In the genomic region with DNA sequence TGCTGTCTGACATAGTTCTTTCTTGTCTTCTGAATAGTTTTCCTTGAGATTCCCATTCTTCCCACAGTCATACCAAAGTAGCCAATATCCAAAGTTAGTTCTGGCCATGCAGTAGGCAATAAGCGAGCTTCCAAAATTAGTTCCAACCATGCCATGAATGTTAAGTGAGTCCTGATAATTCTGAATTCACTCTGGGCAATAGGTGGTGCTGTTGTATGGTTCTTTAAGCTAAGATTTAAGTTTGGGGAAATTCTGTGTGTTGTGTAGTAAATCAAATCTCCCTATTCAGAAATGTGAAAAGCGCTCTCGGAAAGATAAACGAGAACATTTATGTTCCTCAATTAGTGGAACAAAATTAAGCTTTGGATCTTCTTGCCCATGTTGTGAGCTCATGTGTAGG, we compare ENCODE assay signal across 10 mouse cellular contexts. TPM values are rescaled to one million over a fixed set of nuclear protein-coding genes. Genes with fewer than 3 reads are reported as not detected.
DNase-seq lines count a peak whose midpoint lies in the region; ATAC-seq and TF ChIP-seq lines count a peak whose summit lies in the region.
"Had no signal": no experiment of that assay in that cellular context is flagged by ENCODE, and none has a peak within 500 bp of the region (broad histone marks: within the 10 kb centered on the region; RNA-seq: fewer than 3 reads in every experiment).

No protein-coding gene starts in this region.

- H3K36me3 ChIP-seq in hindbrain, embryonic 11.5 days (ENCODE audit: control insufficient read depth, insufficient read depth, low read length) = no peaks in the 10 kb centered on the region
- no peaks in the 10 kb centered on the region for H3K36me3 ChIP-seq in hindbrain, embryonic 10.5 days
- H3K36me3 ChIP-seq in lung, postnatal 0 days (ENCODE audit: insufficient read depth, low read length) = no peaks in the 10 kb centered on the region
- H3K36me3 ChIP-seq: liver, embryonic 13.5 days had no signal

- peak; percentile 53 for TF ChIP-seq CTCF in lung, postnatal 0 days (IDR thresholded peaks at IDR 0.05)
- no peak for TF ChIP-seq CTCF in lung, adult 2 months (IDR thresholded peaks at IDR 0.05; ENCODE audit: insufficient read depth, low read length)
- TF ChIP-seq CTCF in brain, embryonic 14.5 days (IDR thresholded peaks at IDR 0.05; ENCODE audit: borderline replicate concordance, extremely low read depth, insufficient read depth, insufficient read length) = no peak

- no peaks in the 10 kb centered on the region for H3K27me3 ChIP-seq in hindbrain, embryonic 11.5 days (ENCODE audit: control insufficient read depth, insufficient read depth, low read length)
- peaks cover 15% of the 10 kb centered on the region for H3K27me3 ChIP-seq in hindbrain, embryonic 10.5 days (ENCODE audit: insufficient read depth, poor library complexity, severe bottlenecking)
- no peaks in the 10 kb centered on the region for H3K27me3 ChIP-seq in lung, postnatal 0 days (replicated peaks; ENCODE audit: insufficient read depth, low read length)

- no peak for ATAC-seq in hindbrain, embryonic 11.5 days (ENCODE audit: low FRiP score)
- no peak for ATAC-seq in lung, postnatal 0 days

- no peak overlapping the region for H3K9ac ChIP-seq in hindbrain, embryonic 11.5 days (ENCODE audit: low read depth, low read length)
- no peak overlapping the region for H3K9ac ChIP-seq in lung, postnatal 0 days (replicated peaks; ENCODE audit: low read depth)
- H3K9ac ChIP-seq: liver, embryonic 13.5 days had no signal

- peak; percentile 9 for DNase-seq in hindbrain, embryonic 11.5 days (ENCODE audit: low spot score)
- no peak for DNase-seq in hindbrain, embryonic 10.5 days (ENCODE audit: low spot score)
- DNase-seq in lung, postnatal 0 days (ENCODE audit: low spot score) = peak; percentile 41
- DNase-seq in lung, adult 2 months = no peak
- DNase-seq in brain, embryonic 14.5 days (ENCODE audit: low read depth) = peak; percentile 54
- DNase-seq in skeletal muscle tissue, adult 2 months (ENCODE audit: low read depth, low spot score) = peak; percentile 15
- DNase-seq in right cerebral cortex, postnatal 4 days = no peak
- DNase-seq: cerebellum, postnatal 25 days; liver, embryonic 13.5 days had no signal

- no peak overlapping the region for H3K4me3 ChIP-seq in hindbrain, embryonic 11.5 days (ENCODE audit: low read depth, low read length)
- H3K4me3 ChIP-seq in hindbrain, embryonic 10.5 days = no peak overlapping the region
- no peak overlapping the region for H3K4me3 ChIP-seq in lung, postnatal 0 days (ENCODE audit: low read depth, low read length)
- no peak overlapping the region for H3K4me3 ChIP-seq in lung, adult 2 months (replicated peaks; ENCODE audit: extremely low read depth, low read depth, low read length)

- H3K27ac ChIP-seq in hindbrain, embryonic 11.5 days (ENCODE audit: low read depth, low read length) = no peak overlapping the region
- no peak overlapping the region for H3K27ac ChIP-seq in hindbrain, embryonic 10.5 days
- no peak overlapping the region for H3K27ac ChIP-seq in lung, postnatal 0 days (ENCODE audit: low read length)
- H3K27ac ChIP-seq: liver, embryonic 13.5 days had no signal

- 81% methylated on average over 4 of the region's 4 CpGs for WGBS in hindbrain, embryonic 11.5 days
- 76% methylated on average over 4 of the region's 4 CpGs for WGBS in hindbrain, embryonic 10.5 days
- WGBS in lung, postnatal 0 days = 71% methylated on average over 4 of the region's 4 CpGs
- WGBS in lung, adult 2 months = 72% methylated on average over 4 of the region's 4 CpGs

- no peaks in the 10 kb centered on the region for H3K9me3 ChIP-seq in hindbrain, embryonic 11.5 days (ENCODE audit: control insufficient read depth, low read length)
- H3K9me3 ChIP-seq in hindbrain, embryonic 10.5 days = no peaks in the 10 kb centered on the region
- H3K9me3 ChIP-seq in lung, postnatal 0 days (ENCODE audit: low read length) = no peaks in the 10 kb centered on the region
- H3K9me3 ChIP-seq: liver, embryonic 13.5 days had no signal

- H3K4me2 ChIP-seq in hindbrain, embryonic 11.5 days (replicated peaks; ENCODE audit: low read depth, low read length) = no peak overlapping the region
- H3K4me2 ChIP-seq in lung, postnatal 0 days (replicated peaks; ENCODE audit: low read depth, low read length) = no peak overlapping the region

- no peak for TF ChIP-seq EP300 in lung, postnatal 0 days (IDR thresholded peaks at IDR 0.05)

- no peak for TF ChIP-seq POLR2A in lung, adult 2 months (IDR thresholded peaks at IDR 0.05; ENCODE audit: borderline replicate concordance, extremely low read depth, low read depth, low read length)
- TF ChIP-seq POLR2A in brain, embryonic 14.5 days (IDR thresholded peaks at IDR 0.05; ENCODE audit: borderline replicate concordance, extremely low read depth, insufficient read depth, insufficient read length, poor library complexity, severe bottlenecking) = no peak

- H3K4me1 ChIP-seq in hindbrain, embryonic 11.5 days (replicated peaks; ENCODE audit: control insufficient read depth, insufficient read depth, low read length) = no peaks in the 10 kb centered on the region
- H3K4me1 ChIP-seq in hindbrain, embryonic 10.5 days (replicated peaks) = peaks cover 11% of the 10 kb centered on the region
- H3K4me1 ChIP-seq in lung, postnatal 0 days (ENCODE audit: insufficient read depth, low read depth, low read length) = peaks cover 6% of the 10 kb centered on the region; the same call in 1 of the 2 replicates
- H3K4me1 ChIP-seq in lung, adult 2 months (ENCODE audit: control insufficient read depth, insufficient read depth, low read length) = no peaks in the 10 kb centered on the region

RNA-seq across cellular contexts. Expression of gene Mfsd4b3, which starts 1.7 kb away (rescaled TPM):
- 0.11 TPM in 1 of 2 replicates, not detected in the other for polyA plus RNA-seq in hindbrain, embryonic 11.5 days (2014; fragmentation: Nextera tagmentation; extraction: Ambion mirVana)
- 0.16 TPM in 1 of 2 replicates, not detected in the other for polyA plus RNA-seq in hindbrain, embryonic 10.5 days (2016; fragmentation: Nextera tagmentation; extraction: Ambion mirVana)
- polyA plus RNA-seq in lung, postnatal 0 days (2015; fragmentation: Nextera tagmentation; extraction: Ambion mirVana) = 0.55 and 0.57 TPM in 2 replicates
- polyA plus RNA-seq in lung, adult 2 months (2012; rRNA removed) = 1.0 and 1.5 TPM in 2 replicates
- polyA plus RNA-seq in brain, embryonic 14.5 days (2012; rRNA removed) = 0.05 and 0.07 TPM in 2 replicates

RNA-seq across cellular contexts. Expression of gene Mfsd4b5, which starts 28.2 kb away (rescaled TPM):
- 0.09 TPM in 1 of 2 replicates, not detected in the other for polyA plus RNA-seq in hindbrain, embryonic 11.5 days (2014; fragmentation: Nextera tagmentation; extraction: Ambion mirVana)
- polyA plus RNA-seq in hindbrain, embryonic 10.5 days (2016; fragmentation: Nextera tagmentation; extraction: Ambion mirVana) = not detected in 2 replicates
- polyA plus RNA-seq in lung, postnatal 0 days (2015; fragmentation: Nextera tagmentation; extraction: Ambion mirVana) = 0.11 and 0.13 TPM in 2 replicates
- polyA plus RNA-seq in lung, adult 2 months (2012; rRNA removed) = 0.19 and 0.30 TPM in 2 replicates
- polyA plus RNA-seq in brain, embryonic 14.5 days (2012; rRNA removed) = 0.05 and 0.08 TPM in 2 replicates

RNA-seq across cellular contexts. Expression of gene Mfsd4b2, which starts 31.5 kb away (rescaled TPM):
- not detected in 2 replicates for polyA plus RNA-seq in hindbrain, embryonic 11.5 days (2014; fragmentation: Nextera tagmentation; extraction: Ambion mirVana)
- polyA plus RNA-seq in hindbrain, embryonic 10.5 days (2016; fragmentation: Nextera tagmentation; extraction: Ambion mirVana) = not detected in 2 replicates
- polyA plus RNA-seq in lung, postnatal 0 days (2015; fragmentation: Nextera tagmentation; extraction: Ambion mirVana) = not detected in 2 replicates
- not detected in 2 replicates for polyA plus RNA-seq in lung, adult 2 months (2012; rRNA removed)
- not detected in 2 replicates for polyA plus RNA-seq in brain, embryonic 14.5 days (2012; rRNA removed)
- polyA plus RNA-seq: kidney, embryonic 14.5 days; liver, embryonic 13.5 days had no signal

RNA-seq across cellular contexts. Expression of gene Mfsd4b4, which starts 59.2 kb away (rescaled TPM):
- 3.8 and 4.1 TPM in 2 replicates for polyA plus RNA-seq in hindbrain, embryonic 11.5 days (2014; fragmentation: Nextera tagmentation; extraction: Ambion mirVana)
- polyA plus RNA-seq in hindbrain, embryonic 10.5 days (2016; fragmentation: Nextera tagmentation; extraction: Ambion mirVana) = 2.8 and 4.1 TPM in 2 replicates
- 2.7 and 3.3 TPM in 2 replicates for polyA plus RNA-seq in lung, postnatal 0 days (2015; fragmentation: Nextera tagmentation; extraction: Ambion mirVana)
- polyA plus RNA-seq in lung, adult 2 months (2012; rRNA removed) = 1.8 and 2.9 TPM in 2 replicates
- polyA plus RNA-seq in brain, embryonic 14.5 days (2012; rRNA removed) = 8.6 and 11.0 TPM in 2 replicates

Comparison
In these comparisons a context has a peak if more than half of its experiments do, and no peak if none do; other contexts are left out.
1. DNase-seq: peak in hindbrain, embryonic 11.5 days (single experiment), lung, postnatal 0 days (single experiment), brain, embryonic 14.5 days (single experiment) and skeletal muscle tissue, adult 2 months (single experiment); none in hindbrain, embryonic 10.5 days (single experiment), lung, adult 2 months (single experiment) and right cerebral cortex, postnatal 4 days (single experiment).